Mouse (Mus musculus) heart, embryonic 12.5 days (tissue): ENCODE measurements at regions not wholly inside any gene's neighbourhood (a gene's known extent, or its start where the extent isn't known, plus 50 kb on each side); places are given as distances from the start of the nearest gene placed in this dataset.

ENCODE experiments used
- ATAC-seq: fragments of 200-750 bp; cut with Nextera tagmentation; 2 replicates; pipeline ENCODE4 v1.8.0; 2017; ENCODE audit warnings: moderate TSS enrichment, moderate library complexity; ENCODE audit not compliant: insufficient number of reproducible peaks, low FRiP score
- H3K27ac ChIP-seq: fragments of 300-500 bp; sonication (generic); 2 replicates; pipeline ENCODE4 v1.5.1; 2016; ENCODE audit warnings: mild to moderate bottlenecking, moderate library complexity; ENCODE audit not compliant: poor library complexity, severe bottlenecking
- H3K27me3 ChIP-seq: fragments of 300-500 bp; sonication (generic); replicated peaks from 2 replicates; pipeline ENCODE4 v1.6.1; 2016; ENCODE audit warnings: mild to moderate bottlenecking, moderate library complexity
- H3K36me3 ChIP-seq: fragments of 300-500 bp; sonication (generic); 2 replicates; pipeline ENCODE4 v1.6.1; 2016; ENCODE audit warnings: mild to moderate bottlenecking, moderate library complexity
- H3K4me1 ChIP-seq: fragments of 300-500 bp; sonication (generic); replicated peaks from 2 replicates; pipeline ENCODE4 v1.6.1; 2016; ENCODE audit warnings: mild to moderate bottlenecking
- H3K4me2 ChIP-seq: fragments of 300-500 bp; sonication (generic); 2 replicates; pipeline ENCODE4 v1.6.1; 2016; ENCODE audit warnings: mild to moderate bottlenecking, moderate library complexity
- H3K4me3 ChIP-seq: fragments of 300-500 bp; sonication (generic); 2 replicates; pipeline ENCODE4 v1.5.1; 2016; ENCODE audit warnings: mild to moderate bottlenecking
- H3K9ac ChIP-seq: fragments of 300-500 bp; sonication (generic); 2 replicates; pipeline ENCODE4 v1.6.1; 2016; ENCODE audit warnings: mild to moderate bottlenecking, moderate library complexity
- H3K9me3 ChIP-seq: fragments of 300-500 bp; sonication (generic); replicated peaks from 2 replicates; pipeline ENCODE4 v1.6.1; 2016; ENCODE audit warnings: mild to moderate bottlenecking, moderate library complexity
- WGBS: fragments of 180-500 bp; shearing (Covaris S2); methylation state at CpG from one replicate; pipeline ENCODE4 v1.1.7; 2016; 5-methylcytosine and 5-hydroxymethylcytosine counted together

- Histone ChIP-seq H3K4me3 (no peak overlapping the region), H3K4me2 (no peak overlapping the region), H3K9ac (no peak overlapping the region), H3K36me3 (no peaks in the 10 kb centered on the region), H3K27me3 (no peaks in the 10 kb centered on the region), H3K9me3 (no peaks in the 10 kb centered on the region), H3K27ac (no peak overlapping the region), H3K4me1 (no peaks in the 10 kb centered on the region)
- WGBS, result 56% methylated on average over 11 of the region's 11 CpGs
- ATAC-seq, result no peak
These were observed 480.0 kb downstream of the Nuf2 start for GRCm38 (mm10) chr1:169051085-169051862.

- no peak overlapping the region for H3K4me2 ChIP-seq
- ATAC-seq, result no peak
- WGBS, result 83% methylated on average over 2 of the region's 2 CpGs
- no peak overlapping the region for H3K9ac ChIP-seq
- H3K27ac ChIP-seq, result no peak overlapping the region
- H3K9me3 ChIP-seq, result no peaks in the 10 kb centered on the region
- no peaks in the 10 kb centered on the region for H3K27me3 ChIP-seq
- no peaks in the 10 kb centered on the region for H3K4me1 ChIP-seq
- no peak overlapping the region for H3K4me3 ChIP-seq
- no peaks in the 10 kb centered on the region for H3K36me3 ChIP-seq
These were observed 481.4 kb downstream of the Nuf2 start for GRCm38 (mm10) chr1:169049846-169050245.

- whole genome bisulfite sequencing, result 82% methylated on average over 4 of the region's 4 CpGs
- Histone ChIP-seq H3K4me1 (no peaks in the 10 kb centered on the region), H3K4me2 (no peak overlapping the region), H3K9me3 (no peaks in the 10 kb centered on the region), H3K4me3 (no peak overlapping the region), H3K27me3 (no peaks in the 10 kb centered on the region), H3K36me3 (no peaks in the 10 kb centered on the region), H3K9ac (no peak overlapping the region), H3K27ac (no peak overlapping the region)
- ATAC-seq, result no peak
These were observed 484.3 kb downstream of the Nuf2 start for GRCm38 (mm10) chr1:169046791-169047525.

- Histone ChIP-seq H3K36me3 (no peaks in the 10 kb centered on the region), H3K4me2 (no peak overlapping the region)
- no peak for ATAC-seq
These were observed 497.7 kb downstream of the Nuf2 start for GRCm38 (mm10) chr1:169033517-169033916.

GRCm38 (mm10) chr1:169031849-169032542 is 499.3 kb downstream of the Nuf2 start:
- H3K27ac ChIP-seq, result no peak overlapping the region
- 65% methylated on average over 8 of the region's 8 CpGs for WGBS
- ATAC-seq, result no peak

More at GRCm38 (mm10) chr1:169033517-169033916, 497.7 kb downstream of the Nuf2 start:
- no peaks in the 10 kb centered on the region for H3K4me1 ChIP-seq
- WGBS, result 79% methylated on average over 1 of the region's 1 CpGs
- no peak overlapping the region for H3K4me3 ChIP-seq
- H3K27ac ChIP-seq, result no peak overlapping the region
- no peaks in the 10 kb centered on the region for H3K9me3 ChIP-seq
- no peaks in the 10 kb centered on the region for H3K27me3 ChIP-seq
- H3K9ac ChIP-seq, result no peak overlapping the region

GRCm38 (mm10) chr1:169027706-169028105 is 503.6 kb downstream of the Nuf2 start:
- H3K36me3 ChIP-seq, result no peaks in the 10 kb centered on the region
- no peaks in the 10 kb centered on the region for H3K4me1 ChIP-seq
- H3K27me3 ChIP-seq, result no peaks in the 10 kb centered on the region
- H3K9me3 ChIP-seq, result no peaks in the 10 kb centered on the region
- no peak overlapping the region for H3K4me2 ChIP-seq
- ATAC-seq, result no peak
- no peak overlapping the region for H3K27ac ChIP-seq
- 79% methylated on average over 6 of the region's 6 CpGs for WGBS
- H3K9ac ChIP-seq, result no peak overlapping the region
- no peak overlapping the region for H3K4me3 ChIP-seq

More at GRCm38 (mm10) chr1:169031849-169032542, 499.3 kb downstream of the Nuf2 start:
- no peak overlapping the region for H3K9ac ChIP-seq
- H3K9me3 ChIP-seq, result no peaks in the 10 kb centered on the region
- H3K4me3 ChIP-seq, result no peak overlapping the region
- no peaks in the 10 kb centered on the region for H3K27me3 ChIP-seq
- H3K4me1 ChIP-seq, result no peaks in the 10 kb centered on the region
- no peaks in the 10 kb centered on the region for H3K36me3 ChIP-seq
- no peak overlapping the region for H3K4me2 ChIP-seq

- Histone ChIP-seq H3K27ac (no peak overlapping the region), H3K27me3 (no peaks in the 10 kb centered on the region), H3K9ac (no peak overlapping the region), H3K36me3 (no peaks in the 10 kb centered on the region), H3K4me1 (no peaks in the 10 kb centered on the region), H3K4me2 (no peak overlapping the region), H3K4me3 (no peak overlapping the region), H3K9me3 (no peaks in the 10 kb centered on the region)
- WGBS, result 86% methylated on average over 3 of the region's 3 CpGs
- ATAC-seq, result no peak
These were observed 504.0 kb downstream of the Nuf2 start for GRCm38 (mm10) chr1:169027241-169027640.

- no peaks in the 10 kb centered on the region for H3K4me1 ChIP-seq
- H3K36me3 ChIP-seq, result no peaks in the 10 kb centered on the region
- H3K9me3 ChIP-seq, result no peaks in the 10 kb centered on the region
- no peaks in the 10 kb centered on the region for H3K27me3 ChIP-seq
- no peak overlapping the region for H3K9ac ChIP-seq
- H3K4me2 ChIP-seq, result no peak overlapping the region
- WGBS, result 69% methylated on average over 4 of the region's 4 CpGs
- H3K4me3 ChIP-seq, result no peak overlapping the region
- no peak for ATAC-seq
- no peak overlapping the region for H3K27ac ChIP-seq
These were observed 506.7 kb downstream of the Nuf2 start for GRCm38 (mm10) chr1:169024531-169024930.

- H3K27me3 ChIP-seq, result no peaks in the 10 kb centered on the region
These were observed 539.6 kb downstream of the Nuf2 start for GRCm38 (mm10) chr1:168991506-168992244.

GRCm38 (mm10) chr1:168975037-168975698 is 543.1 kb upstream of the Pbx1 start:
- H3K27ac ChIP-seq, result no peak overlapping the region
- 79% methylated on average over 8 of the region's 8 CpGs for WGBS
- H3K36me3 ChIP-seq, result no peaks in the 10 kb centered on the region
- H3K27me3 ChIP-seq, result no peaks in the 10 kb centered on the region
- no peaks in the 10 kb centered on the region for H3K4me1 ChIP-seq
- ATAC-seq, result no peak
- H3K4me3 ChIP-seq, result no peak overlapping the region
- H3K4me2 ChIP-seq, result no peak overlapping the region
- H3K9me3 ChIP-seq, result peaks cover 3% of the 10 kb centered on the region; the same call in 1 of the 2 replicates
- no peak overlapping the region for H3K9ac ChIP-seq

More at GRCm38 (mm10) chr1:168991506-168992244, 539.6 kb downstream of the Nuf2 start:
- Histone ChIP-seq H3K9ac (no peak overlapping the region), H3K4me1 (no peaks in the 10 kb centered on the region), H3K4me3 (no peak overlapping the region), H3K9me3 (no peaks in the 10 kb centered on the region), H3K4me2 (no peak overlapping the region), H3K27ac (no peak overlapping the region), H3K36me3 (no peaks in the 10 kb centered on the region)
- ATAC-seq, result no peak
- WGBS, result 86% methylated on average over 14 of the region's 14 CpGs
